8 mouse cellular contexts compared by ENCODE assay signal in genomic region chr14:31781309-31782049, GRCm38 (mm10). TPM values are rescaled to one million over a fixed set of nuclear protein-coding genes. Genes with fewer than 3 reads are reported as not detected.
A peak's percentile ranks its signal among the peaks of the same experiment; 100 is the strongest.
DNase-seq lines count a peak whose midpoint lies in the region; ATAC-seq and TF ChIP-seq lines count a peak whose summit lies in the region.

No protein-coding gene starts in this region.

- H3K4me2 ChIP-seq in embryonic facial prominence, embryonic 13.5 days, result peak overlapping the region; percentile 57
- peak overlapping the region; percentile 37 for H3K4me2 ChIP-seq in kidney, embryonic 15.5 days
- H3K4me2 ChIP-seq in limb, embryonic 15.5 days, result peak overlapping the region; percentile 42
- H3K4me2 ChIP-seq in midbrain, postnatal 0 days (ENCODE audit: low read depth, low read length, poor library complexity, severe bottlenecking), result peak overlapping the region; percentile 56

- no peaks in the 10 kb centered on the region for H3K9me3 ChIP-seq in embryonic facial prominence, embryonic 13.5 days
- no peaks in the 10 kb centered on the region for H3K9me3 ChIP-seq in kidney, embryonic 15.5 days (replicated peaks)
- H3K9me3 ChIP-seq in limb, embryonic 15.5 days, result no peaks in the 10 kb centered on the region
- no peaks in the 10 kb centered on the region for H3K9me3 ChIP-seq in midbrain, postnatal 0 days (ENCODE audit: low read length)

- H3K4me1 ChIP-seq in embryonic facial prominence, embryonic 13.5 days, result peaks cover 19% of the 10 kb centered on the region
- H3K4me1 ChIP-seq in kidney, embryonic 15.5 days, result peaks cover 15% of the 10 kb centered on the region
- peaks cover 9% of the 10 kb centered on the region for H3K4me1 ChIP-seq in limb, embryonic 15.5 days
- peaks cover 5% of the 10 kb centered on the region; the same call in 1 of the 2 replicates for H3K4me1 ChIP-seq in midbrain, postnatal 0 days (ENCODE audit: insufficient read depth, low read length)

- H3K36me3 ChIP-seq in embryonic facial prominence, embryonic 13.5 days, result no peaks in the 10 kb centered on the region
- no peaks in the 10 kb centered on the region for H3K36me3 ChIP-seq in kidney, embryonic 15.5 days
- no peaks in the 10 kb centered on the region for H3K36me3 ChIP-seq in limb, embryonic 15.5 days
- no peaks in the 10 kb centered on the region for H3K36me3 ChIP-seq in midbrain, postnatal 0 days (ENCODE audit: insufficient read depth, low read length)

- H3K27me3 ChIP-seq in embryonic facial prominence, embryonic 13.5 days, result no peaks in the 10 kb centered on the region
- H3K27me3 ChIP-seq in kidney, embryonic 15.5 days, result no peaks in the 10 kb centered on the region
- H3K27me3 ChIP-seq in limb, embryonic 15.5 days, result no peaks in the 10 kb centered on the region
- H3K27me3 ChIP-seq in midbrain, postnatal 0 days (ENCODE audit: insufficient read depth, low read length), result no peaks in the 10 kb centered on the region

- peak; percentile 58 for DNase-seq in CD4-positive helper T cell, adult 2 months (ENCODE audit: low read depth, low spot score)
- DNase-seq in adrenal gland, postnatal 25 days, result peak; percentile 12
- peak; percentile 61 for DNase-seq in heart, adult 8-10 months (ENCODE audit: low spot score)
- DNase-seq in midbrain, postnatal 0 days (ENCODE audit: low spot score), result peak; percentile 65
- DNase-seq in telencephalon, adult 2 months (ENCODE audit: low read depth, low spot score), result peak; percentile 69

- peak overlapping the region; percentile 63 for H3K9ac ChIP-seq in embryonic facial prominence, embryonic 13.5 days
- H3K9ac ChIP-seq in kidney, embryonic 15.5 days, result no peak overlapping the region
- no peak overlapping the region for H3K9ac ChIP-seq in limb, embryonic 15.5 days
- H3K9ac ChIP-seq in midbrain, postnatal 0 days (replicated peaks; ENCODE audit: low read length, poor library complexity, severe bottlenecking), result peak overlapping the region; percentile 59

- peak overlapping the region; percentile 91 for H3K27ac ChIP-seq in embryonic facial prominence, embryonic 13.5 days
- H3K27ac ChIP-seq in kidney, embryonic 15.5 days, result peak overlapping the region; percentile 64
- H3K27ac ChIP-seq in limb, embryonic 15.5 days, result peak overlapping the region; percentile 86
- peak overlapping the region; percentile 86 for H3K27ac ChIP-seq in midbrain, postnatal 0 days (ENCODE audit: low read depth, low read length)

- 0 out of 2 replicates have a peak, but pooled peaks have one; percentile 11 for TF ChIP-seq CTCF in midbrain, postnatal 0 days (IDR thresholded peaks at IDR 0.05)

- 13% methylated on average over 11 of the region's 11 CpGs for WGBS in embryonic facial prominence, embryonic 13.5 days
- WGBS in kidney, embryonic 15.5 days, result 32% methylated on average over 11 of the region's 11 CpGs
- 20% methylated on average over 11 of the region's 11 CpGs for WGBS in limb, embryonic 15.5 days
- WGBS in midbrain, postnatal 0 days, result 5% methylated on average over 11 of the region's 11 CpGs

- ATAC-seq in embryonic facial prominence, embryonic 13.5 days (ENCODE audit: insufficient number of reproducible peaks, insufficient read depth, low FRiP score, low TSS enrichment, low read depth), result no peak
- no peak for ATAC-seq in kidney, embryonic 15.5 days (replicated peaks; ENCODE audit: low FRiP score)
- peak; percentile 75; the same call in 1 of the 2 replicates for ATAC-seq in limb, embryonic 15.5 days (ENCODE audit: insufficient number of reproducible peaks, low FRiP score, low TSS enrichment, low read depth)
- ATAC-seq in midbrain, postnatal 0 days (ENCODE audit: low FRiP score), result no peak

- peak overlapping the region; percentile 35 for H3K4me3 ChIP-seq in embryonic facial prominence, embryonic 13.5 days
- no peak overlapping the region for H3K4me3 ChIP-seq in kidney, embryonic 15.5 days (replicated peaks)
- peak overlapping the region; percentile 28 for H3K4me3 ChIP-seq in limb, embryonic 15.5 days
- H3K4me3 ChIP-seq in midbrain, postnatal 0 days (ENCODE audit: low read depth, low read length), result peak overlapping the region; percentile 34

RNA-seq across cellular contexts. Expression of gene Ankrd28, which starts 49.0 kb away (rescaled TPM):
- 20.6 and 25.6 TPM in 2 replicates for total RNA-seq in adrenal gland, postnatal 25 days (2021)
- polyA plus RNA-seq in embryonic facial prominence, embryonic 13.5 days (2015; fragmentation: Nextera tagmentation; extraction: Ambion mirVana), result 10.6 and 10.9 TPM in 2 replicates
- total RNA-seq in heart, adult 8-10 months (2022), result 10 to 100 TPM; 25.0 to 34.2 (median 29.3) TPM
- 7.3 and 8.4 TPM in 2 replicates for polyA plus RNA-seq in kidney, embryonic 15.5 days (2015; fragmentation: Nextera tagmentation; extraction: Ambion mirVana)
- 9.8 and 10.0 TPM in 2 replicates for polyA plus RNA-seq in limb, embryonic 15.5 days (2015; fragmentation: Nextera tagmentation; extraction: Ambion mirVana)
- total RNA-seq in midbrain, postnatal 0 days (2014; rRNA removed), result 28.0 and 33.7 TPM in 2 replicates
- 6.9 and 7.3 TPM in 2 replicates for polyA plus RNA-seq in midbrain, postnatal 0 days (2015; fragmentation: Nextera tagmentation; extraction: Ambion mirVana)

Comparison
In these comparisons a context has a peak if more than half of its experiments do, and no peak if none do; other contexts are left out.
1. DNase-seq: peak in every context shown above with its lines; median percentile 69 in telencephalon, adult 2 months; 65 in midbrain, postnatal 0 days; 61 in heart, adult 8-10 months; 58 in CD4-positive helper T cell, adult 2 months; 12 in adrenal gland, postnatal 25 days.
2. H3K9ac ChIP-seq: peak in embryonic facial prominence, embryonic 13.5 days (single experiment) and midbrain, postnatal 0 days (single experiment); none in kidney, embryonic 15.5 days (single experiment) and limb, embryonic 15.5 days (single experiment).
3. Peak in every context shown above with its lines, with median percentiles within 50 percentile points of each other: H3K27ac ChIP-seq and H3K4me2 ChIP-seq.